Mouse (Mus musculus) olfactory bulb, adult 2 months (tissue): ENCODE measurements at regions not wholly inside any gene's neighbourhood (a gene's known extent, or its start where the extent isn't known, plus 50 kb on each side); places are given as distances from the start of the nearest gene placed in this dataset.

Source experiments
- H3K27ac ChIP-seq: fragments of 200-500 bp; 2 replicates; pipeline ENCODE4 v1.5.1; 2012; ENCODE audit warnings: low read depth, low read length; ENCODE audit not compliant: insufficient read depth
- H3K4me1 ChIP-seq: fragments of 200-500 bp; 2 replicates; pipeline ENCODE4 v1.6.1; 2012; ENCODE audit warnings: low read length; ENCODE audit not compliant: control insufficient read depth, insufficient read depth
- H3K4me3 ChIP-seq: fragments of 200-500 bp; 2 replicates; pipeline ENCODE4 v1.5.1; 2012; ENCODE audit warnings: mild to moderate bottlenecking, low read depth, low read length, moderate library complexity; ENCODE audit not compliant: insufficient read depth
- CTCF ChIP-seq: fragments of 200-500 bp; IDR thresholded peaks from 2 replicates; pipeline ENCODE4 v1.5.1; 2012; ENCODE audit warnings: low read depth, mild to moderate bottlenecking, low read length, moderate library complexity; ENCODE audit not compliant: insufficient read depth
- POLR2A ChIP-seq: fragments of 200-500 bp; IDR thresholded peaks from 2 replicates; pipeline ENCODE4 v1.6.1; 2012; ENCODE audit warnings: mild to moderate bottlenecking, low read depth, low read length, moderate library complexity; ENCODE audit not compliant: insufficient read depth
- WGBS: fragments of 180-500 bp; shearing (Covaris S2); methylation state at CpG from one replicate; pipeline ENCODE4 v1.1.7; 2018; 5-methylcytosine and 5-hydroxymethylcytosine counted together

DNA sequence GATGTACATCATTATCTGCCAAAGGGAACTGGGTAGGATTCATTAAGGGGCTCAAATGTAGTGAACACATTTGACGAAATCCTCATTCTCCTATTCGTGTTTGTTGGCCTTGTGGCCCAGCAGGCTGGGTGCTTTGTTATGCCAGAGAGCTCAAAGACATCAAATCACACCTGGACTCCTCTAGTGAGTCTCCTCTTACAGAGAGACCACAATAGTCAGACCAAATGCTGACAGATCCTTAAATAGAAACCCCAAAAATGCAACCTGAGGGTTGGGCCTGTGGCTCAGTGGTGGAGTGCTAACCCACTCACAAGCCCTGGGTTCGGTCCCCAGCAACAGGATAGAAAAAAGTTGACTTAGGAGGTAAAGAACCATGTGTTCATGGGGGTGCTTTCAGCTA is 158.5 kb upstream of the Tab2 start:
- TF ChIP-seq CTCF (no peak), POLR2A (no peak)
- no peak overlapping the region for H3K27ac ChIP-seq
- no peaks in the 10 kb centered on the region for H3K4me1 ChIP-seq
- WGBS = 75% methylated on average over 3 of the region's 3 CpGs
- no peak overlapping the region for H3K4me3 ChIP-seq

DNA sequence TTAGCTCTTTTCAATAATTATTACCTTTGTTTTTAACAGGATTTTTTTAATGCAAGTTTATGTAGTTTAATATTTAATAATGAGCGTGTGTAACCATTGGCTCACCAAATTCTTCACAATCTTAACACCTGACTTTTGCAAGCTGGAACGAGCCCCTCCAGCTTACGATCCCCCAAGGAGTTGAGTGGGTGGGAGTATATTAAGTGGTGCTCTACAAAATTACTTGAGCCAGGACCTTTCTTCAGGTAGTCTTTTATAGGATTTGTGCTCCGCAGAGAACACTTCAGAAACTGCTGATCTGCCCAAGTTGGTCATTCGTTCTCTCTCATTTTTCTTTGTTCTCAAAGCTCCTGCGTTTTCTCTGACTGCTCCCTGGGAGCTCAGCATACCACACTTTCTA is 144.5 kb upstream of the Tab2 start:
- Histone ChIP-seq H3K4me3 (no peak overlapping the region), H3K4me1 (no peaks in the 10 kb centered on the region), H3K27ac (no peak overlapping the region)
- 95% methylated on average over 6 of the region's 6 CpGs for WGBS
- TF ChIP-seq POLR2A = no peak
- no peak for TF ChIP-seq CTCF

DNA sequence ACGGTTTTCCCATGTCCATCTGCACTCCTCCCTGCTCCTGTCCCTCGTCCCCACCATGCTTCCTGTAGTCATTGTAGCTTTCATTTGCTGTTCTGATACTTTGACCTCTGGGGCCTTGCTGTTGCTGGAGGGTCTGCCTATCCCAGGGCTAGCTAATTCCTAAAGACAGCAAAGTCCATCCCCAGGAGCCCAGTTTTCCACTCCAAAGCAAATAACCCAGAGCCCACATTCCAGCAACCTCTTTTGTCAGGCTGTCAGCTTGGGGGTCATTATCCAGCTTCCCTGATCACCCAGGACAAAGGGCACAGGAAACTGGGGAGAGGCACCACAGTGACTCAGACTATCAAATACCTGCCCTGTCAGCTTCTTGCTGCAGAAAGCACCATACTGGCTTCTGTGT is 139.9 kb upstream of the Tab2 start:
- 80% methylated on average over 2 of the region's 2 CpGs for WGBS
- no peak for TF ChIP-seq POLR2A
- TF ChIP-seq CTCF = no peak
- Histone ChIP-seq H3K4me3 (no peak overlapping the region), H3K27ac (no peak overlapping the region), H3K4me1 (peaks cover 5% of the 10 kb centered on the region; the same call in 1 of the 2 replicates)

DNA sequence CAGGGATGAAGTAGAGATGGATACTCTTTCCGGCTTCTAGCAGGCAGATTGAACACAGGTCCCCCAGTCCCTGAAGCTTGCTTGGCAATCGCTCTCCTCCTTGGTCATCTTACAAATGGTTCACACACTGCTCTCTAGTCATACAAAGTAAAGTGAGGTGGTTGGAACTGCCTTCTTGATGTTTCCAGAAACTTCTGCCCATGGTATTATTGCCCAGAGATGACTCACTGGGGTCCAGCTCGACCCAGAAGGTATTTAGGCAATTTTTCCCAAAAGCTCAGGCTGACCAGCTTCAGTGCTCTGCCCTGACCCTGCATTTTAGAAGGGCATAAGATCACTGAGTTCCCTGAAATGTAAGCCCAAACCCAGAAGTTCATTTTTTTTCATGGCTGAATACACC is 139.2 kb upstream of the Tab2 start:
- H3K27ac ChIP-seq = no peak overlapping the region
- peaks cover 5% of the 10 kb centered on the region; the same call in 1 of the 2 replicates for H3K4me1 ChIP-seq
- 78% methylated on average over 3 of the region's 3 CpGs for WGBS
- H3K4me3 ChIP-seq = no peak overlapping the region
- TF ChIP-seq POLR2A (no peak), CTCF (no peak)

DNA sequence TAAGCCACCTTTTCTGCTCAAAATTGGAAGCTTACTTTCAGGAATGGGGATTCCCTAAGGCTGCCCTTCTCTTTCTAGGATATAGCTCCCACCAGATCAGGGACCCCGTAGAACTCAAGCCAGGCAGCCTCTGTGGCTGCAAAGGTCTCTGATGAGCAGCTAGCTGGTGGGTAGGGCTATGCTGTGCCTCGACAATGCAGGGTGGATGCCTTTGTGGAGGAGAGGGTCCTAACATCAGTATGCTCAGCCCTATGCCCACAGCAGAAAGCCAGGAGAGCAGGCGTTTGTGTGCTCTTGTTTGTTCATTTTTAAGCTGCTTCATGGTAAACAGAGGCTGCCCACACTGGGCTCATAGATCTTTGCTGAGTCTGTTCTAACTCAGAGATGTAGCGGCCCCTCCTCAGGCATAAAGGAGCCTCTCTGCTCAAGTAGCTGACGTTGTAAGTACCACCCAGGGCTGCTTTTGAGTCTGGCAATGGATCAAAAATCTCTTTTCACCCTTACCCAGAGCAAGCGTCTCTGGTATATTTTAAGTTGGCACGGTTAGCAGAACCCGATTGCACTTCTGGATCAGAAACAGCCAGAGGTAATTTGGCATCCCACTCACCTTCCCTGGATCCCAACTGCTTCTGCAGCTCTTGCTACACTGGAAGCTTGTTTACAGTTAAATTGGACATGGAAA is 136.0 kb upstream of the Tab2 start:
- TF ChIP-seq POLR2A = no peak
- TF ChIP-seq CTCF = no peak
- Histone ChIP-seq H3K4me1 (peaks cover 11% of the 10 kb centered on the region), H3K27ac (no peak overlapping the region), H3K4me3 (no peak overlapping the region)
- WGBS = 35% methylated on average over 8 of the region's 8 CpGs

DNA sequence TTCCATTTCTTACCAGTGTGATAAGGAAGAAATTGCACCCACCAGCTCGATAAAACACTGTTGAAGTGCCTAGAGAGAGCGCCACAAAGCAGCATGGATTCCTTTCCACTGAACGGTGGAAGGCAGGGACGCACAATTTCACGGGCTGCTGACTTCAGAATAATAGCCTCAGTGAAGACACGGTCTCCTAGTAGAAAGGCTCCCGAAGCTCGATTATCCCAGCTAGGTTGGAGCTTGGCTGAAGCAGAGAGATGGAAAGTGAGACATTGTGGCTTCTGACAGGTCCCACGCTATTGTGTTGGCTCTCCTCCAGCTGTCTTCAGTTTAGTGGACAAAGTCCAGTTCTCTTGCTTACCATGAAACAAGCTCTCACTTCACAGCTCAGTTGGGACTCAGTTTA is 133.3 kb upstream of the Tab2 start:
- TF ChIP-seq POLR2A (no peak), CTCF (no peak)
- no peak overlapping the region for H3K4me3 ChIP-seq
- WGBS = 18% methylated on average over 9 of the region's 9 CpGs
- H3K4me1 ChIP-seq = peaks cover 13% of the 10 kb centered on the region
- no peak overlapping the region for H3K27ac ChIP-seq

DNA sequence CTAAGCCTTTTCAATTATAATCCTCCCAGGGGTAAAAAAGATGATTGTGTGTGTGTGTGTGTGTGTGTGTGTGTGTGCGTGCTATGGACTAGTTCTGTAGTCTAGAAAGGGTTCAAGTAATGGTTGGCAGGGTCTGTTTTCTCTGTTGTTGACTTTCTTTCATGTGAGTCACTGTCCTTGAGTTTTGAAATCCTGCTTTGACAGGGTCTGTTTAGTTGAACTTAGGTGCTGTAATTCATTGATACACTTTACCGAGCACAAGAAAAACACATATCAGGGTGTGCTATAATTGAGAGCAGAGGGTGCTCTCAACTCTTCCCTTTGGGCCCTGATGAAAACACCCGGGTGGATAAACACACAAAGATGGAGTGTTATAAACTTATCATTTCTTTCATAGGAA is 132.7 kb upstream of the Tab2 start:
- Histone ChIP-seq H3K4me1 (peaks cover 13% of the 10 kb centered on the region), H3K27ac (no peak overlapping the region), H3K4me3 (no peak overlapping the region)
- 79% methylated on average over 3 of the region's 3 CpGs for WGBS
- no peak for TF ChIP-seq POLR2A
- TF ChIP-seq CTCF = no peak

DNA sequence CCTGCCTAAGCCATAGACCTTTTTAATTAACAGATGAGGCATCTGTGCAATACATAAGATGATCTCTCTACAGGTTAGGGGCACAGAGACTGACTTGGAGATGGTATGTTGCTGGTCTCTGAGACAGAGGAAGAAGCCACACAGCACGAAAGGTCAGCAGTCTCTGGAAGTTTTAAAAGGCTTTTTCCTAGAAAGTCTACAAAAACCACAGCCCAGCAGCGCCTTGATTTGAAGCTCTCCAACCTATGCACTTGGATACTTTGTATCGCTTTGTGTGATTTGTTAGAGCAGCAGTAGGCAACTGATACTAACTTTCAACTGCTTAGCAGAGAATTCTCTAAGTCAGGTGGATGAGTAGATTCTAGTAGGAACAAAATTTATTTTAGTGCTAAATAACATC is 132.3 kb upstream of the Tab2 start:
- no peak overlapping the region for H3K27ac ChIP-seq
- H3K4me1 ChIP-seq = peaks cover 13% of the 10 kb centered on the region
- no peak overlapping the region for H3K4me3 ChIP-seq
- WGBS = 94% methylated on average over 3 of the region's 3 CpGs
- TF ChIP-seq POLR2A (no peak), CTCF (no peak)

DNA sequence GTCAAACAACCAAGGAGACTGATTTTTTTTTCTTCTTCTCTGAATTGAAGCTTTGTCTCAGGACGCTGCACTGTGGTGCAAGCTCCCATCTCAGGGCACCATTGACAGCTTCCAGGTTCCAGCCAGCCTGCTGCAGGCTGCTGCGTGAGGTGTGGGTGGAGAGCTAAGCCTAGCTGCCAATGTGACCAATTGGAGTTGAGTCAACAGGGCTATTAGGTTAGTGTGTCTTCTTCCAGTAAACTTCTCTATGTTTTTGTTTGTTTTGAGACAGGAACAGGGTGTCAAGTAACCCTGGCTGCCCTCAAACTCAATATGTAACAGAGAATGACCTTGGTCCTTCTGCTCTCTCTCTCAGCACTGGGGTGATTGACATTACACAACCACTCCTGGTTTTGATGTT is 131.1 kb upstream of the Tab2 start:
- peaks cover 11% of the 10 kb centered on the region for H3K4me1 ChIP-seq
- TF ChIP-seq CTCF (no peak), POLR2A (no peak)
- WGBS = 46% methylated on average over 2 of the region's 2 CpGs
- H3K4me3 ChIP-seq = no peak overlapping the region
- no peak overlapping the region for H3K27ac ChIP-seq

DNA sequence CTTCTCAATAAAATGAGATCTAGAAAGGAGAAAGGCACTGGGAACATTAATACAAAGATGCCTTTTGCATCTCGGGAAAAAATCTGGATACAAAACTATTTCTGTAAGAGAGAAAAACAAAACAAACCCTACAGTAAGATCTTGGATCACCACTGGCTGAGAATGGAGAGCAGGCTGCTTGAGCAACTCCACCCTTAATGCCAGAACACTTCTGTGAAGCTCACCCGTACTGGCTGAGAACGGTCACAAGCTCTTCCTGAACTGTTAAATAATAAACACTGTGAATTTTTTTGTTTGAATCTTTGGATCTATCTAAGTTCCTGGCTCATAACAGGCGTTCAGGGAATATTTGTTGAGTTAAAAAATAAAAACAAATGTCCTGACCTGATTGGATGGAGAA is 130.4 kb upstream of the Tab2 start:
- Histone ChIP-seq H3K4me3 (no peak overlapping the region), H3K27ac (no peak overlapping the region), H3K4me1 (peaks cover 8% of the 10 kb centered on the region)
- WGBS = 66% methylated on average over 4 of the region's 4 CpGs
- TF ChIP-seq CTCF = no peak
- TF ChIP-seq POLR2A = no peak
